Mouse (Mus musculus) heart, postnatal 4 days (tissue): Measurements from ENCODE around the gene Chid1. TPM values are rescaled to one million over a fixed set of nuclear protein-coding genes. Genes with fewer than 3 reads are reported as not detected.

Experiments
- DNase-seq: peaks from one replicate; pipeline ENCODE4 v3.0.0; 2021
- total RNA-seq, 2 experiments: library from RNA; stranded (reverse); gene quantifications; 2 replicates each; pipeline ENCODE4 v1.2.3; 2021

The Chid1 gene
- 10 to 100 TPM; 36.5 to 36.6 TPM for total RNA-seq

- DNase-seq = peak; percentile 99
Measured at GRCm38 (mm10) chr7:141539556-141540311, at the start of gene Chid1. Gene Chid1, minus strand, starts transcription at chr7:141539857.

GRCm38 (mm10) chr7:141588890-141589289, 49.2 kb upstream of the Chid1 start:
- no peak for DNase-seq

- DNase-seq = no peak
Measured at GRCm38 (mm10) chr7:141585881-141586280, 46.2 kb upstream of the Chid1 start.

GRCm38 (mm10) chr7:141585288-141585687, 45.6 kb upstream of the Chid1 start:
- no peak for DNase-seq

- DNase-seq = no peak
Measured at GRCm38 (mm10) chr7:141584048-141584841, 44.6 kb upstream of the Chid1 start.

- DNase-seq = no peak
Measured at GRCm38 (mm10) chr7:141581323-141581722, 41.7 kb upstream of the Chid1 start.

GRCm38 (mm10) chr7:141578943-141579342, 39.3 kb upstream of the Chid1 start:
- DNase-seq = no peak

- DNase-seq = no peak
Measured at GRCm38 (mm10) chr7:141578511-141578910, 38.9 kb upstream of the Chid1 start.

GRCm38 (mm10) chr7:141577801-141578200, 38.1 kb upstream of the Chid1 start:
- DNase-seq = no peak

GRCm38 (mm10) chr7:141575481-141575880, 35.8 kb upstream of the Chid1 start:
- no peak for DNase-seq

GRCm38 (mm10) chr7:141574041-141574440, 34.4 kb upstream of the Chid1 start:
- no peak for DNase-seq

GRCm38 (mm10) chr7:141570625-141571295, 31.1 kb upstream of the Chid1 start:
- DNase-seq = no peak

- no peak for DNase-seq
Measured at GRCm38 (mm10) chr7:141569916-141570315, 30.3 kb upstream of the Chid1 start.

GRCm38 (mm10) chr7:141569283-141569803, 29.7 kb upstream of the Chid1 start:
- DNase-seq = no peak

- DNase-seq = no peak
Measured at GRCm38 (mm10) chr7:141566587-141566986, 26.9 kb upstream of the Chid1 start.

GRCm38 (mm10) chr7:141564561-141564960, 24.9 kb upstream of the Chid1 start:
- no peak for DNase-seq

GRCm38 (mm10) chr7:141562852-141563427, 23.3 kb upstream of the Chid1 start:
- peak; percentile 51 for DNase-seq

- DNase-seq = no peak
Measured at GRCm38 (mm10) chr7:141562421-141562851, 22.8 kb upstream of the Chid1 start.

- DNase-seq = peak; percentile 92
Measured at GRCm38 (mm10) chr7:141561682-141562391, 22.2 kb upstream of the Chid1 start, which contains the start of gene Ap2a2. Gene Ap2a2, plus strand, starts transcription at chr7:141562173.

- no peak for DNase-seq
Measured at GRCm38 (mm10) chr7:141560471-141560870, 20.8 kb upstream of the Chid1 start.

GRCm38 (mm10) chr7:141559726-141560325, 20.2 kb upstream of the Chid1 start:
- DNase-seq = no peak
